Mouse (Mus musculus): ENCODE results near the gene Btc.

- TF ChIP-seq POLR2A (IDR thresholded peaks at IDR 0.05; ENCODE audit: low read depth, low read length) = no peak
- TF ChIP-seq BHLHE40 (IDR thresholded peaks at IDR 0.05; ENCODE audit: low read depth, low read length) = no peak
- no peak for TF ChIP-seq MAX (IDR thresholded peaks at IDR 0.05; ENCODE audit: low read length)
- no peak for TF ChIP-seq TCF12 (IDR thresholded peaks at IDR 0.05; ENCODE audit: low read depth, low read length)
- TF ChIP-seq CTCF (conservative IDR thresholded peaks at IDR 0.05 in 1 of 2, IDR thresholded peaks at IDR 0.05 in 1 of 2; ENCODE audit: low read depth in 2 of 2, low read length in 2 of 2) = no peak
- no peak for TF ChIP-seq USF2 (conservative IDR thresholded peaks at IDR 0.05; ENCODE audit: low read depth, low read length)
- TF ChIP-seq IRF4 (IDR thresholded peaks at IDR 0.05; ENCODE audit: low read depth, low read length) = no peak
- no peak for TF ChIP-seq USF1 (IDR thresholded peaks at IDR 0.05; ENCODE audit: low read depth, low read length)
Observed at GRCm38 (mm10) chr5:91313971-91314370, 88.8 kb downstream of the Btc start.
